Mouse (Mus musculus): ENCODE measurements around the gene Jag2. TPM values are rescaled to one million over a fixed set of nuclear protein-coding genes. Genes with fewer than 3 reads are reported as not detected.

The Jag2 gene
- polyA plus RNA-seq, 1 experiment, result 0.84 TPM

DNA sequence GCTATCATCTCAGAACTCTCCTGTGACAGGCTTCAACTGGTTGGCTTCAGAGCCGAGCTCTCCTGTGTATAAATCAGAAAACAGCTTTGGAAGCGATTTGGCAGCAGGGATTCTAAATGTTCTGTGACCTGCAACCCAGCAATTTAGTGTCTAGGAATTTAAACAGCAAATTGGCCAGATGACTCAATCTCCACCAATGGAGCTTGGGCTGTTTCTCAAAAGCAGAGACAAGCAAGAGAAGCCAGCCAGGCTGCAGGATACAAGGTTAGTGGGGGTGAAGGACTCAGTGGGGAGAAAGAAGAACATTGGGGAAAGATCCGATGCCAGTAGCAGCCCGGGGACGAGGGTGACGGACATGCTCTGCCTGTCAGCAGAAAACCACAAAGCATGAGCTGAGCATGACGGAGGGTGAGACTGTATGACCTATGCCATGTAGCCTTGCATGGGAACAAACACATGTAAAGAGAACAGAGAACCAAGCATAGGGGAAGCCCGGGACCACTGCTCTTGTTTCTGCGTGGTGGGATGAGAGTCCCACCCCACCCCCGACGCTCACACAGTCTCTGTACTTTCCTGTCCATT, 35.2 kb downstream of the Jag2 start:
- TF ChIP-seq GATA1 (IDR thresholded peaks at IDR 0.05; ENCODE audit: low read length), result no peak

DNA sequence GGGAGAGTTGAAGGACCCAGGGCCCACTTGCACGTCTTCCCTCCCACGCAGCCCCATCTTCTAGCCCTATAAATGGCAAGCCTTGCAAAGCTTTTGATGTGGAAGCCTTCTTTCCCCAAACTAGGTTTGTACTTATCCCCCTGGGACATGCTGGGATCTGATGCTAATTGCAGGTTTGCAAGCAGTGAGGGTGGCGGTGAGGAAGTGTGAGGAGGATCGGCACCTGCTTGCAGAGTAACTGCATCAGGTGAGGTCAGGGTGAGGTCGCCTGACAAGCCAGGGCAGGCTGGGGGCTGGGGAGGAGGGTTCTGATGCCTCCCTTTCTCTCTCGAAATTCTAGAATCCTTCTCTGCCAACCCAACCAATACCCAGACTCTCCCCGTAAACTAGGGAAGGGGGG, 44.1 kb downstream of the Jag2 start:
- no peak for TF ChIP-seq GATA1 (IDR thresholded peaks at IDR 0.05; ENCODE audit: low read length)

GRCm38 (mm10) chr12:112881301-112881815, 48.2 kb downstream of the Jag2 start:
- TF ChIP-seq GATA1 (IDR thresholded peaks at IDR 0.05; ENCODE audit: low read length), result no peak

- TF ChIP-seq GATA1 (IDR thresholded peaks at IDR 0.05; ENCODE audit: low read length), result no peak
These were observed 48.9 kb downstream of the Jag2 start for GRCm38 (mm10) chr12:112880661-112881060.

- TF ChIP-seq GATA1 (IDR thresholded peaks at IDR 0.05; ENCODE audit: low read length), result no peak
These were observed 49.8 kb downstream of the Jag2 start for GRCm38 (mm10) chr12:112879731-112880130.

DNA sequence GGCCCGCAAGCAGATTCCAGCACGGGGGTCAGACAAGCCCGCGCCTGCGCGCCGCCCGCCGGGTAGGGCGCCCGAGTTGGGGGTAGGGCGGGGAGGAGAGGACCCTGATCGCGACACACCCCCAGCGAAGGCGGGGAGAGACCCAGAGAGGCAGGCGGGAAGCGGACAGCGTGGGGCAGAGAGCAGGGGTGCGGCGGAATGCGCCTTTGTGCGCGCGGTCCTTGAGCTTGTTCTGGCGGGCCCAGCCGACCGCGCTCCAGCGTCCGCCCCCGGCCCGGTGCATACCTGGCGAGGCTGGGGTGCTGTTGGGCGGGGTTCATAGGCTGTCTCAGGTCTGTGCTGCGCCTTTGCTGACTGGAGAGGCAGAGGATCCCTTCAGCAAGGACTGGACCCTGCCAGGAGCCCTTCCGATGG, 52.0 kb downstream of the Jag2 start:
- no peak for TF ChIP-seq GATA1 (IDR thresholded peaks at IDR 0.05; ENCODE audit: low read length)

GRCm38 (mm10) chr12:112877073-112877576, 52.5 kb downstream of the Jag2 start:
- TF ChIP-seq GATA1 (IDR thresholded peaks at IDR 0.05; ENCODE audit: low read length), result no peak

- TF ChIP-seq GATA1 (IDR thresholded peaks at IDR 0.05; ENCODE audit: low read length), result no peak
These were observed 53.1 kb downstream of the Jag2 start for GRCm38 (mm10) chr12:112876332-112877072.

DNA sequence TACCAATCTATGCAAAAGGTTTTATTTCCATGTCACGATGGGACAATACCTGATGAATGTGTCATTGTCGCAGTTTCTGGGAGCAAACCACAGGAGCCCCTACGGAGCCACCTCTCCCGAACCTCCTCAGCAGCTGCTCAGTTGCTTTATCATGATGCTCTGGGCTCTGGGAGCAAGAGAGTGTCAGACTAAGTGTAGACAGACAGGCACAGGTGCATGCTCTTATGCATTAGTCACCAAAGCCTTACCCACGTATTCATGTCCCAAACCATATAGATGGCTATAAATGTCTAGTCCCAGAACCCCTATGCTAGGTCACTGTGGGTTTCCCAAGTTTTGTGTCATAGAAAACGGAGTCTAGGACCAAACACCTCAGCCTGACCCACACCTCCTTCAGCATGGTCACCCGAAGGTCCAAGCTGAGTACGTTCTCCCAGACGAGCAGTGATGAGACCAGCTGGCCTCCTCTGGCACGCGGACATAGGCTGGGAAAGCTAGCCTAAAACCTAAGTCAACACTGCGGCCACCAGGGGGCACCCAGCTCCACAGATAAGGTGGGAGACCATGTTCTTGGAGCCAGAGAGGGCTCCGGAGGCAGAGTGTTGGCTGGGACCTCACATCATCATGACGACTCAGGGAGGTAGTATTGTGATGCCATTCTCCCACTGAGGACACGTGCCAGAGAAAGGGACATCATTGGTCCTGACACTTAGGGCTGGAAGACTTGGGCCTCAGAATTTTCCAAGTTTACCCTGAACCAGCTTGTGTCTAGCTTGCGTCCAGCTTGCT, 54.2 kb downstream of the Jag2 start:
- no peak for TF ChIP-seq GATA1 (IDR thresholded peaks at IDR 0.05; ENCODE audit: low read length)

DNA sequence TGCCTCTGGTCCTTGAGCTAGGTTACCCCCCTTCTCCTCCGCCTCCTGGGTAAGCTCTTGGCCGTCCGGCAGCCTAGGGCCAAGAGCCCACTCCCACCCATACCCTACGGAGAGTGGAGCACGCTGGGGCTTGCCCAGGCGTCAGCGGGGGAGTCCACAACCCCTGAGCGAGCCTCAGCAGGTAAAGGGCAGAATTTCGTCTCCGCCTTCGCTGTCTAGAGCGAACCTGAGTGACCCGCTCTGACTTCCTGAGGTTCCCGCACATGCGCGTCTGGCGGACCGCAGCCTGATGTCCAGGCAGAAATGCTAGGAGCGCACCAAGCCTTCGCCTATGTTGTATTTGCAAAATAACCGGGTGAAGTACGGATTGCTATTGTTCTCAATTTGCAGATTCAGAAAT, 55.4 kb downstream of the Jag2 start:
- TF ChIP-seq GATA1 (IDR thresholded peaks at IDR 0.05; ENCODE audit: low read length), result no peak

DNA sequence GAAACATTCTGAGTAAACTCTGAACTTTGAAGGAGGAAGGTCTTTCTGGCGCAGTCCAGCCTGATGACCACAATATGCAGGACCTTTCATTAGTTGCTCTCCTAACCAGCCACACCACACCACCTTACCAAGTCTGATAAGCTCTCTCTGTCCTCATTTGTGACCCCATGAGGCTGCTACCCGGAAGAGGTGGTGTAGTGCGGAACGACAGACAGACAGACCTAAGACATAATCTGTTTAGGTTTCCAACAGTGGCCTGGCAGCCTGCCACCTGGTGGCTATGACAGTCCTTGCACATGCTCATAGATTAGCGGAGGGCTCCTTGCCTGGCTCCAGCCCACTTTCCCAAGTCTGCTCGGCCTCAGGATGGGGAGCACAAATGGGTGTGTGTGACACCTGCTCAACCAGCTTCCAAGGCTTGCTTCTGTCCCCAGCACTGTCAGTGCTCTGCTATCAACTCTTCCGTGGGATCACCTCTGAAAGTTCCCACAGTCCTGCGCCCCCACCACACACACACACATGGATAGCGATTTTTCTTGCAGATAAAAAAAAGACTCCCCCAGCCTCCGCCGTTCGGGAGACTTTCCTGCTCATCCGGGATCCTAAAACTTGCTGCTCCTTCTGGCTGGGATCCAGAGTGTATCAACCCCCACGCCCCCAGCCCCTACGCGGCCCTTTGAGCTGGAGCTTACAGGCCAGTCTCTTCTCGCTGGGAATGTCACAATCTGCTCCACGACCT, 56.0 kb downstream of the Jag2 start:
- no peak for TF ChIP-seq GATA1 (IDR thresholded peaks at IDR 0.05; ENCODE audit: low read length)

- no peak for TF ChIP-seq GATA1 (IDR thresholded peaks at IDR 0.05; ENCODE audit: low read length)
These were observed 56.6 kb downstream of the Jag2 start for GRCm38 (mm10) chr12:112872991-112873390.

DNA sequence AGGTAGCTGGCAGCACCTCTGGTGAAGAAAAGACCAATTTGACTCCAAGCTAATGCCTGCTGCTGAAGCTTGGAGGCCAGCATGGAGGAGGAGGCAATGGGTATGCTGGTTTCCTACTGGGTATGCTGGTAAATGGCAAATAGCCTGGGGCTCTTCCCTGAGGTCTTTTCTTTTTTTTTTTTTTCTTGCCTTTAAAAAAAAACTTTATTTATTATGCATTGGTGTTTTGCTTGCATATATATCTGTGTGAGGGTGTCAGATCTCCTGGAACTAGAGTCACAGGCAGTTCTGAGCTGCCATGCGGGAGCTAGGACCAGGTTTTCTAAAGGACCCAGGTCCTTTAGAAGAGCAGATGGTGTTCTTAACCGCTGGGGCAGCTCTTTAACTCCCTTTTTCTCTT, 58.3 kb downstream of the Jag2 start:
- no peak for TF ChIP-seq GATA1 (IDR thresholded peaks at IDR 0.05; ENCODE audit: low read length)

- TF ChIP-seq GATA1 (IDR thresholded peaks at IDR 0.05; ENCODE audit: low read length), result no peak
These were observed 58.8 kb downstream of the Jag2 start for GRCm38 (mm10) chr12:112870775-112871174.

- no peak for TF ChIP-seq GATA1 (IDR thresholded peaks at IDR 0.05; ENCODE audit: low read length)
These were observed 59.8 kb downstream of the Jag2 start for GRCm38 (mm10) chr12:112869783-112870204.
